In genomic region chrX:90615090-90615489, GRCm38 (mm10) we compare ENCODE assay signal across 30 mouse cellular contexts.
A peak's percentile ranks its signal among the peaks of the same experiment; 100 is the strongest.
DNase-seq lines count a peak whose midpoint lies in the region; ATAC-seq and TF ChIP-seq lines count a peak whose summit lies in the region.
"Had no signal": no experiment of that assay in that cellular context is flagged by ENCODE, and none has a peak within 500 bp of the region (broad histone marks: within the 10 kb centered on the region; RNA-seq: fewer than 3 reads in every experiment).

No protein-coding gene starts in this region.

- no peaks in the 10 kb centered on the region for H3K4me1 ChIP-seq in embryonic facial prominence, embryonic 14.5 days (ENCODE audit: control insufficient read depth, insufficient read depth, low read length)
- H3K4me1 ChIP-seq: embryonic facial prominence, embryonic 13.5 days; heart, embryonic 10.5 days; heart, embryonic 15.5 days; kidney, embryonic 15.5 days; limb, embryonic 12.5 days; liver, embryonic 15.5 days; neural tube, embryonic 12.5 days; stomach, embryonic 15.5 days had no signal

- TF ChIP-seq CTCF in left cerebral cortex, adult 2 months (IDR thresholded peaks at IDR 0.05): no peak

- no peak overlapping the region for H3K4me3 ChIP-seq in embryonic facial prominence, embryonic 14.5 days (ENCODE audit: low read depth, low read length)
- H3K4me3 ChIP-seq in left cerebral cortex, adult 2 months: no peak overlapping the region
- H3K4me3 ChIP-seq: embryonic facial prominence, embryonic 13.5 days; erythroblast, embryonic 14.5 days; heart, embryonic 10.5 days; heart, embryonic 15.5 days; kidney, embryonic 15.5 days; limb, embryonic 12.5 days; liver, embryonic 15.5 days; myocyte; neural tube, embryonic 12.5 days; stomach, embryonic 15.5 days had no signal

- H3K9me3 ChIP-seq in embryonic facial prominence, embryonic 14.5 days (ENCODE audit: control insufficient read depth, low read length): no peaks in the 10 kb centered on the region
- H3K9me3 ChIP-seq: embryonic facial prominence, embryonic 13.5 days; G1E; heart, embryonic 10.5 days; heart, embryonic 15.5 days; kidney, embryonic 15.5 days; limb, embryonic 12.5 days; liver, embryonic 15.5 days; neural tube, embryonic 12.5 days; stomach, embryonic 15.5 days had no signal

- H3K27me3 ChIP-seq in embryonic facial prominence, embryonic 14.5 days (replicated peaks; ENCODE audit: control insufficient read depth, insufficient read depth, low read length): no peaks in the 10 kb centered on the region
- H3K27me3 ChIP-seq: embryonic facial prominence, embryonic 13.5 days; heart, embryonic 15.5 days; kidney, embryonic 15.5 days; limb, embryonic 12.5 days; liver, embryonic 15.5 days; neural tube, embryonic 12.5 days; stomach, embryonic 15.5 days had no signal

- DNase-seq in cerebellum, postnatal 14 days: peak; percentile 0 to 1
- peak; percentile 2 for DNase-seq in layer of hippocampus, adult 11-12 months (ENCODE audit: low spot score)
- DNase-seq in layer of hippocampus, postnatal 25 days (ENCODE audit: extremely low spot score in 1 of 2, low spot score in 1 of 2): no peak
- peak; percentile 0 for DNase-seq in embryonic facial prominence, embryonic 14.5 days (ENCODE audit: low spot score)
- peak; percentile 5 for DNase-seq in layer of hippocampus, adult 9-11 months
- no peak for DNase-seq in kidney, postnatal 4 days
- no peak for DNase-seq in left cerebral cortex, adult 2 months (ENCODE audit: extremely low spot score in 1 of 2, low spot score in 2 of 2)
- DNase-seq: adrenal gland, postnatal 14 days; cerebellum, adult 18-20 months; cerebellum, postnatal 36 days; gastrocnemius, postnatal 25 days; heart, adult 11 months; kidney, adult 18-20 months; kidney, postnatal 25 days; lung, embryonic 14.5 days; lung, postnatal 14 days had no signal

- no peaks in the 10 kb centered on the region for H3K36me3 ChIP-seq in embryonic facial prominence, embryonic 14.5 days (ENCODE audit: control insufficient read depth, insufficient read depth, low read length)
- H3K36me3 ChIP-seq: embryonic facial prominence, embryonic 13.5 days; G1E; heart, embryonic 10.5 days; heart, embryonic 15.5 days; kidney, embryonic 15.5 days; limb, embryonic 12.5 days; liver, embryonic 15.5 days; neural tube, embryonic 12.5 days; stomach, embryonic 15.5 days had no signal

- intact Hi-C loops in left cerebral cortex, adult 2 months (cut with DNase I): no loop called here

- H3K9ac ChIP-seq in embryonic facial prominence, embryonic 14.5 days (ENCODE audit: low read depth, low read length): no peak overlapping the region
- H3K9ac ChIP-seq: embryonic facial prominence, embryonic 13.5 days; heart, embryonic 15.5 days; kidney, embryonic 15.5 days; limb, embryonic 12.5 days; liver, embryonic 15.5 days; lung, embryonic 14.5 days; neural tube, embryonic 12.5 days; stomach, embryonic 15.5 days had no signal

- H3K4me2 ChIP-seq in embryonic facial prominence, embryonic 14.5 days (ENCODE audit: low read depth, low read length): no peak overlapping the region
- H3K4me2 ChIP-seq: embryonic facial prominence, embryonic 13.5 days; heart, embryonic 15.5 days; kidney, embryonic 15.5 days; limb, embryonic 12.5 days; liver, embryonic 15.5 days; lung, embryonic 14.5 days; neural tube, embryonic 12.5 days; stomach, embryonic 15.5 days had no signal

- H3K27ac ChIP-seq in embryonic facial prominence, embryonic 14.5 days (replicated peaks; ENCODE audit: low read depth, low read length): no peak overlapping the region
- no peak overlapping the region for H3K27ac ChIP-seq in left cerebral cortex, adult 2 months
- H3K27ac ChIP-seq: embryonic facial prominence, embryonic 13.5 days; heart, embryonic 10.5 days; heart, embryonic 15.5 days; kidney, embryonic 15.5 days; limb, embryonic 12.5 days; liver, embryonic 15.5 days; neural tube, embryonic 12.5 days; stomach, embryonic 15.5 days had no signal

- ATAC-seq in cerebellum, adult (ENCODE audit: insufficient number of reproducible peaks, low FRiP score, low TSS enrichment): no peak
- ATAC-seq in embryonic facial prominence, embryonic 14.5 days (ENCODE audit: low read depth): no peak
- ATAC-seq: hindbrain, embryonic 16.5 days; midbrain, embryonic 16.5 days had no signal

Comparison
In these comparisons a context has a peak if more than half of its experiments do, and no peak if none do; other contexts are left out.
1. DNase-seq: peak in cerebellum, postnatal 14 days (2 of 2), layer of hippocampus, adult 11-12 months (single experiment), embryonic facial prominence, embryonic 14.5 days (single experiment) and layer of hippocampus, adult 9-11 months (single experiment); none in layer of hippocampus, postnatal 25 days (0 of 2), kidney, postnatal 4 days (0 of 2) and left cerebral cortex, adult 2 months (0 of 2).